ENCODE assay signal across 8 mouse cellular contexts in genomic region chr8:11634331-11635011, GRCm38 (mm10). TPM values are rescaled to one million over a fixed set of nuclear protein-coding genes. Genes with fewer than 3 reads are reported as not detected.
DNase-seq lines count a peak whose midpoint lies in the region; ATAC-seq and TF ChIP-seq lines count a peak whose summit lies in the region.

No protein-coding gene starts in this region.

- H3K27ac ChIP-seq in embryonic facial prominence, embryonic 13.5 days = peak overlapping the region; percentile 99
- H3K27ac ChIP-seq in kidney, postnatal 0 days = peak overlapping the region; percentile 99
- H3K27ac ChIP-seq in neural tube, embryonic 13.5 days (replicated peaks) = peak overlapping the region; percentile 99

- peak; percentile 44 for DNase-seq in 416B (ENCODE audit: low read depth)
- DNase-seq in kidney, postnatal 0 days (ENCODE audit: low spot score) = peak; percentile 34
- no peak for DNase-seq in adrenal gland, adult (ENCODE audit: inconsistent age in 2 of 2, low spot score in 1 of 2)
- DNase-seq in left cerebral cortex, adult 11 months (ENCODE audit: low spot score) = no peak

- H3K4me2 ChIP-seq in embryonic facial prominence, embryonic 13.5 days = peak overlapping the region; percentile 80
- peak overlapping the region; percentile 93 for H3K4me2 ChIP-seq in kidney, postnatal 0 days (ENCODE audit: low read length)
- peak overlapping the region; percentile 76 for H3K4me2 ChIP-seq in neural tube, embryonic 13.5 days

- H3K4me3 ChIP-seq in erythroblast, embryonic 14.5 days (replicated peaks) = peak overlapping the region; percentile 78
- H3K4me3 ChIP-seq in embryonic facial prominence, embryonic 13.5 days = peak overlapping the region; percentile 95
- peak overlapping the region; percentile 80 for H3K4me3 ChIP-seq in kidney, postnatal 0 days (replicated peaks; ENCODE audit: low read depth, low read length)
- H3K4me3 ChIP-seq in neural tube, embryonic 13.5 days = peak overlapping the region; percentile 95

- no peak for ATAC-seq in erythroblast, adult 5-6 weeks (replicated peaks; ENCODE audit: low FRiP score, poor library complexity, severe bottlenecking)
- ATAC-seq in embryonic facial prominence, embryonic 13.5 days (ENCODE audit: insufficient number of reproducible peaks, insufficient read depth, low FRiP score, low TSS enrichment, low read depth) = no peak
- no peak for ATAC-seq in kidney, postnatal 0 days (replicated peaks; ENCODE audit: low FRiP score, low read depth)
- ATAC-seq in neural tube, embryonic 13.5 days (ENCODE audit: low read depth) = peak; percentile 12

- under 1% methylated on average over 38 of the region's 39 CpGs for WGBS in embryonic facial prominence, embryonic 13.5 days
- under 1% methylated on average over 39 of the region's 39 CpGs for WGBS in kidney, postnatal 0 days
- under 1% methylated on average over 39 of the region's 39 CpGs for WGBS in neural tube, embryonic 13.5 days

- H3K36me3 ChIP-seq in erythroblast, embryonic 14.5 days (ENCODE audit: control insufficient read depth) = peaks cover 36% of the 10 kb centered on the region
- peaks cover 29% of the 10 kb centered on the region for H3K36me3 ChIP-seq in embryonic facial prominence, embryonic 13.5 days
- H3K36me3 ChIP-seq in kidney, postnatal 0 days (ENCODE audit: insufficient read depth, low read length) = peaks cover 18% of the 10 kb centered on the region; the same call in 1 of the 2 replicates
- H3K36me3 ChIP-seq in neural tube, embryonic 13.5 days = peaks cover 32% of the 10 kb centered on the region

- H3K27me3 ChIP-seq in erythroblast, embryonic 14.5 days (ENCODE audit: control insufficient read depth) = no peaks in the 10 kb centered on the region
- H3K27me3 ChIP-seq in embryonic facial prominence, embryonic 13.5 days = no peaks in the 10 kb centered on the region
- H3K27me3 ChIP-seq in kidney, postnatal 0 days (ENCODE audit: insufficient read depth, low read length) = no peaks in the 10 kb centered on the region
- no peaks in the 10 kb centered on the region for H3K27me3 ChIP-seq in neural tube, embryonic 13.5 days

- H3K9me3 ChIP-seq in erythroblast, embryonic 14.5 days (ENCODE audit: control insufficient read depth, low read length) = no peaks in the 10 kb centered on the region
- H3K9me3 ChIP-seq in embryonic facial prominence, embryonic 13.5 days = no peaks in the 10 kb centered on the region
- H3K9me3 ChIP-seq in kidney, postnatal 0 days (replicated peaks; ENCODE audit: low read length) = no peaks in the 10 kb centered on the region
- no peaks in the 10 kb centered on the region for H3K9me3 ChIP-seq in neural tube, embryonic 13.5 days

- peak overlapping the region; percentile 94 for H3K9ac ChIP-seq in embryonic facial prominence, embryonic 13.5 days
- peak overlapping the region; percentile 87 for H3K9ac ChIP-seq in kidney, postnatal 0 days (ENCODE audit: low read depth, low read length)
- peak overlapping the region; percentile 97 for H3K9ac ChIP-seq in neural tube, embryonic 13.5 days

- H3K4me1 ChIP-seq in erythroblast, embryonic 14.5 days (ENCODE audit: control insufficient read depth) = peaks cover 49% of the 10 kb centered on the region
- peaks cover 48% of the 10 kb centered on the region for H3K4me1 ChIP-seq in embryonic facial prominence, embryonic 13.5 days
- peaks cover 14% of the 10 kb centered on the region for H3K4me1 ChIP-seq in kidney, postnatal 0 days (replicated peaks; ENCODE audit: insufficient read depth, low read length)
- H3K4me1 ChIP-seq in neural tube, embryonic 13.5 days (replicated peaks) = peaks cover 40% of the 10 kb centered on the region

- no peak for TF ChIP-seq CTCF in kidney, postnatal 0 days (IDR thresholded peaks at IDR 0.05; ENCODE audit: low read depth)

RNA-seq across cellular contexts. Expression of gene Ankrd10, which starts 1.1 kb away (rescaled TPM):
- 0.96 and 1.2 TPM in 2 replicates for polyA plus RNA-seq in erythroblast, embryonic 14.5 days (2012)
- total RNA-seq in erythroblast, adult 5-6 weeks (2015; ENCODE audit: low replicate concordance) = 14.8 and 21.1 TPM in 2 replicates
- total RNA-seq in erythroblast, adult 5-6 weeks (2017; ENCODE audit: low replicate concordance) = 5.5 and 6.3 TPM in 2 replicates
- 92.6 and 100.0 TPM in 2 replicates for polyA plus RNA-seq in embryonic facial prominence, embryonic 13.5 days (2015; fragmentation: Nextera tagmentation; extraction: Ambion mirVana)
- polyA plus RNA-seq in kidney, postnatal 0 days (2015; fragmentation: Nextera tagmentation; extraction: Ambion mirVana) = 67.2 and 70.6 TPM in 2 replicates
- 79.2 and 81.6 TPM in 2 replicates for polyA plus RNA-seq in neural tube, embryonic 13.5 days (2015; fragmentation: Nextera tagmentation; extraction: Ambion mirVana)

Comparison
In these comparisons a context has a peak if more than half of its experiments do, and no peak if none do; other contexts are left out.
1. DNase-seq: peak in 416B (single experiment) and kidney, postnatal 0 days (single experiment); none in adrenal gland, adult (0 of 2) and left cerebral cortex, adult 11 months (single experiment).
2. RNA of gene Ankrd10, which starts 1.1 kb away (polyA plus RNA-seq): 92.6 to 100.0 TPM in embryonic facial prominence, embryonic 13.5 days, 79.2 to 81.6 TPM in neural tube, embryonic 13.5 days and 67.2 to 70.6 TPM in kidney, postnatal 0 days; 0.96 to 1.2 TPM in erythroblast, embryonic 14.5 days; every median in the first group is over 10 times any median in the second.
3. Peak in every context shown above with its lines, with median percentiles within 50 percentile points of each other: H3K4me3 ChIP-seq, H3K27ac ChIP-seq, H3K4me2 ChIP-seq and H3K9ac ChIP-seq.